Mouse (Mus musculus) kidney, embryonic 16.5 days (tissue): ENCODE results near the gene Npas3. TPM values are rescaled to one million over a fixed set of nuclear protein-coding genes. Genes with fewer than 3 reads are reported as not detected.

ENCODE experiments used
- ATAC-seq: fragments of 200-750 bp; cut with Nextera tagmentation; 2 replicates; pipeline ENCODE4 v1.8.0; 2017; ENCODE audit warnings: moderate TSS enrichment; ENCODE audit not compliant: low FRiP score, low TSS enrichment
- H3K27ac ChIP-seq: fragments of 300-500 bp; sonication (generic); 2 replicates; pipeline ENCODE4 v1.5.1; 2014; ENCODE audit warnings: low read length
- H3K27me3 ChIP-seq: fragments of 300-500 bp; sonication (generic); 2 replicates; pipeline ENCODE4 v1.6.1; 2014; ENCODE audit warnings: low read length, control low read depth, mixed read lengths; ENCODE audit not compliant: insufficient read depth
- H3K36me3 ChIP-seq: fragments of 300-500 bp; sonication (generic); 2 replicates; pipeline ENCODE4 v1.6.1; 2014; ENCODE audit warnings: low read length, control low read depth, mixed read lengths; ENCODE audit not compliant: insufficient read depth
- H3K4me1 ChIP-seq: fragments of 300-500 bp; sonication (generic); 2 replicates; pipeline ENCODE4 v1.6.1; 2014; ENCODE audit warnings: low read length, control low read depth, mixed read lengths; ENCODE audit not compliant: insufficient read depth
- H3K4me2 ChIP-seq: fragments of 300-500 bp; sonication (generic); replicated peaks from 2 replicates; pipeline ENCODE4 v1.6.1; 2014; ENCODE audit warnings: low read depth, low read length
- H3K4me3 ChIP-seq: fragments of 300-500 bp; sonication (generic); 2 replicates; pipeline ENCODE4 v1.5.1; 2014; ENCODE audit warnings: mild to moderate bottlenecking, low read length
- H3K9ac ChIP-seq: fragments of 300-500 bp; sonication (generic); replicated peaks from 2 replicates; pipeline ENCODE4 v1.6.1; 2014; ENCODE audit warnings: low read length
- H3K9me3 ChIP-seq: fragments of 300-500 bp; sonication (generic); 2 replicates; pipeline ENCODE4 v1.6.1; 2016; ENCODE audit warnings: low read length, control low read depth
- WGBS: fragments of 180-500 bp; shearing (Covaris S2); extraction: QIAGEN DNeasy Blood & Tissue Kit; methylation state at CpG from one replicate; pipeline ENCODE4 v1.1.7; 2014; 5-methylcytosine and 5-hydroxymethylcytosine counted together
- polyA plus RNA-seq: library from polyadenylated mRNA; unstranded; fragments of >200 nt; fragmentation: Nextera tagmentation; extraction: Ambion mirVana; gene quantifications from 2 replicates; pipeline ENCODE4 v1.2.1, GENCODE M21; 2015

Gene Npas3
- polyA plus RNA-seq, 1 experiment from 2014 or later, result 0.92 TPM

- Histone ChIP-seq H3K4me1 (no peaks in the 10 kb centered on the region), H3K36me3 (no peaks in the 10 kb centered on the region), H3K4me2 (no peak overlapping the region), H3K9me3 (no peaks in the 10 kb centered on the region), H3K9ac (no peak overlapping the region), H3K27me3 (no peaks in the 10 kb centered on the region), H3K4me3 (no peak overlapping the region), H3K27ac (no peak overlapping the region)
- no peak for ATAC-seq
- 61% methylated on average over 12 of the region's 12 CpGs for WGBS
These were observed 72.5 kb downstream of the Npas3 start for GRCm38 (mm10) chr12:53321018-53321417.

- Histone ChIP-seq H3K9ac (no peak overlapping the region), H3K36me3 (no peaks in the 10 kb centered on the region), H3K9me3 (no peaks in the 10 kb centered on the region), H3K4me1 (no peaks in the 10 kb centered on the region), H3K27me3 (no peaks in the 10 kb centered on the region), H3K4me2 (no peak overlapping the region), H3K4me3 (no peak overlapping the region), H3K27ac (no peak overlapping the region)
- no peak for ATAC-seq
- 82% methylated on average over 2 of the region's 2 CpGs for WGBS
These were observed 73.5 kb downstream of the Npas3 start for GRCm38 (mm10) chr12:53321944-53322343.

GRCm38 (mm10) chr12:53327653-53328188 is 79.2 kb downstream of the Npas3 start:
- no peaks in the 10 kb centered on the region for H3K36me3 ChIP-seq
- H3K4me2 ChIP-seq, result peak overlapping the region; percentile 41; the same call in 1 of the 2 replicates
- no peak overlapping the region for H3K4me3 ChIP-seq
- H3K27me3 ChIP-seq, result no peaks in the 10 kb centered on the region
- H3K9me3 ChIP-seq, result no peaks in the 10 kb centered on the region
- H3K4me1 ChIP-seq, result peaks cover 21% of the 10 kb centered on the region
- peak; percentile 80 for ATAC-seq
- H3K27ac ChIP-seq, result peak overlapping the region; percentile 68; the same call in 1 of the 2 replicates
- 10% methylated on average over 3 of the region's 3 CpGs for WGBS
- no peak overlapping the region for H3K9ac ChIP-seq

GRCm38 (mm10) chr12:53328257-53328736 is 79.8 kb downstream of the Npas3 start:
- H3K4me2 ChIP-seq, result peak overlapping the region; percentile 41

GRCm38 (mm10) chr12:53330141-53330540 is 81.7 kb downstream of the Npas3 start:
- WGBS, result 89% methylated on average over 6 of the region's 6 CpGs
- H3K4me2 ChIP-seq, result no peak overlapping the region
- H3K9me3 ChIP-seq, result no peaks in the 10 kb centered on the region
- ATAC-seq, result no peak
- no peak overlapping the region for H3K9ac ChIP-seq
- no peak overlapping the region for H3K4me3 ChIP-seq
- H3K27ac ChIP-seq, result no peak overlapping the region
- H3K36me3 ChIP-seq, result no peaks in the 10 kb centered on the region
- no peaks in the 10 kb centered on the region for H3K27me3 ChIP-seq
- H3K4me1 ChIP-seq, result peaks cover 21% of the 10 kb centered on the region

More at GRCm38 (mm10) chr12:53328257-53328736, 79.8 kb downstream of the Npas3 start:
- peak overlapping the region; percentile 68; the same call in 1 of the 2 replicates for H3K27ac ChIP-seq
- H3K9ac ChIP-seq, result no peak overlapping the region
- H3K27me3 ChIP-seq, result no peaks in the 10 kb centered on the region
- WGBS, result 10% methylated on average over 5 of the region's 5 CpGs
- 0 out of 2 replicates have a peak overlapping the region, but pooled peaks have one; percentile 5 for H3K4me3 ChIP-seq
- no peaks in the 10 kb centered on the region for H3K36me3 ChIP-seq
- peak; percentile 82 for ATAC-seq
- H3K9me3 ChIP-seq, result no peaks in the 10 kb centered on the region
- H3K4me1 ChIP-seq, result peaks cover 21% of the 10 kb centered on the region

- Histone ChIP-seq H3K4me1 (peaks cover 21% of the 10 kb centered on the region), H3K4me2 (no peak overlapping the region), H3K27ac (no peak overlapping the region), H3K4me3 (no peak overlapping the region), H3K36me3 (no peaks in the 10 kb centered on the region), H3K9ac (no peak overlapping the region), H3K27me3 (no peaks in the 10 kb centered on the region), H3K9me3 (no peaks in the 10 kb centered on the region)
- no peak for ATAC-seq
- 58% methylated on average over 9 of the region's 9 CpGs for WGBS
These were observed 82.9 kb downstream of the Npas3 start for GRCm38 (mm10) chr12:53331391-53331790.

- Histone ChIP-seq H3K4me2 (no peak overlapping the region), H3K27ac (no peak overlapping the region), H3K27me3 (no peaks in the 10 kb centered on the region), H3K4me1 (peaks cover 21% of the 10 kb centered on the region), H3K9me3 (no peaks in the 10 kb centered on the region), H3K36me3 (no peaks in the 10 kb centered on the region), H3K9ac (no peak overlapping the region), H3K4me3 (no peak overlapping the region)
- no peak for ATAC-seq
- WGBS, result 85% methylated on average over 3 of the region's 3 CpGs
These were observed 83.3 kb downstream of the Npas3 start for GRCm38 (mm10) chr12:53331800-53332199.

GRCm38 (mm10) chr12:53333251-53333650 is 84.8 kb downstream of the Npas3 start:
- Histone ChIP-seq H3K4me2 (no peak overlapping the region), H3K27ac (no peak overlapping the region), H3K36me3 (no peaks in the 10 kb centered on the region), H3K27me3 (no peaks in the 10 kb centered on the region), H3K9me3 (no peaks in the 10 kb centered on the region), H3K4me1 (peaks cover 11% of the 10 kb centered on the region), H3K9ac (no peak overlapping the region), H3K4me3 (no peak overlapping the region)
- no peak for ATAC-seq
- WGBS, result 76% methylated on average over 2 of the region's 2 CpGs

- no peaks in the 10 kb centered on the region for H3K36me3 ChIP-seq
- H3K9ac ChIP-seq, result no peak overlapping the region
- H3K4me3 ChIP-seq, result no peak overlapping the region
- H3K27me3 ChIP-seq, result no peaks in the 10 kb centered on the region
- WGBS, result 35% methylated on average over 14 of the region's 14 CpGs
- H3K4me1 ChIP-seq, result peaks cover 18% of the 10 kb centered on the region; the same call in 1 of the 2 replicates
- no peak overlapping the region for H3K4me2 ChIP-seq
- no peak overlapping the region for H3K27ac ChIP-seq
- H3K9me3 ChIP-seq, result no peaks in the 10 kb centered on the region
- peak; percentile 46; the same call in 1 of the 2 replicates for ATAC-seq
These were observed 90.0 kb downstream of the Npas3 start for GRCm38 (mm10) chr12:53338349-53338948.

GRCm38 (mm10) chr12:53342741-53343140 is 94.3 kb downstream of the Npas3 start:
- peaks cover 18% of the 10 kb centered on the region; the same call in 1 of the 2 replicates for H3K4me1 ChIP-seq
- H3K4me3 ChIP-seq, result no peak overlapping the region
- H3K36me3 ChIP-seq, result no peaks in the 10 kb centered on the region
- WGBS, result 58% methylated on average over 9 of the region's 9 CpGs
- no peak overlapping the region for H3K4me2 ChIP-seq
- no peaks in the 10 kb centered on the region for H3K27me3 ChIP-seq
- H3K9me3 ChIP-seq, result no peaks in the 10 kb centered on the region
- no peak for ATAC-seq
- H3K27ac ChIP-seq, result no peak overlapping the region
- no peak overlapping the region for H3K9ac ChIP-seq
